Mouse (Mus musculus): ENCODE data around the gene 9430097D07Rik. TPM values are rescaled to one million over a fixed set of nuclear protein-coding genes. Genes with fewer than 3 reads are reported as not detected.
A peak's percentile ranks its signal among the peaks of the same experiment; 100 is the strongest.

9430097D07Rik gene
- polyA plus RNA-seq, 1 experiment from 2014 or later = 0.99 TPM

- 75% methylated on average over 7 of the region's 7 CpGs for WGBS
- H3K4me1 ChIP-seq = peaks cover 29% of the 10 kb centered on the region
- ATAC-seq (ENCODE audit: low FRiP score) = no peak
- no peaks in the 10 kb centered on the region for H3K9me3 ChIP-seq (replicated peaks)
- H3K36me3 ChIP-seq = no peaks in the 10 kb centered on the region
- H3K9ac ChIP-seq (replicated peaks) = no peak overlapping the region
- H3K27me3 ChIP-seq (replicated peaks) = no peaks in the 10 kb centered on the region
- H3K4me3 ChIP-seq (replicated peaks) = no peak overlapping the region
- no peak overlapping the region for H3K27ac ChIP-seq (replicated peaks)
- H3K4me2 ChIP-seq = no peak overlapping the region
Observed at GRCm38 (mm10) chr2:32553592-32554148, 21.8 kb downstream of the 9430097D07Rik start.

GRCm38 (mm10) chr2:32551236-32551635 lies 24.2 kb downstream of the 9430097D07Rik start:
- 85% methylated on average over 5 of the region's 5 CpGs for WGBS
- Histone ChIP-seq H3K27me3 (replicated peaks) (no peaks in the 10 kb centered on the region), H3K4me3 (replicated peaks) (no peak overlapping the region), H3K4me1 (peaks cover 15% of the 10 kb centered on the region), H3K27ac (replicated peaks) (no peak overlapping the region), H3K9ac (replicated peaks) (no peak overlapping the region), H3K9me3 (replicated peaks) (no peaks in the 10 kb centered on the region), H3K4me2 (no peak overlapping the region), H3K36me3 (no peaks in the 10 kb centered on the region)
- no peak for ATAC-seq (ENCODE audit: low FRiP score)

- H3K4me2 ChIP-seq = no peak overlapping the region
- WGBS = 64% methylated on average over 6 of the region's 6 CpGs
- no peaks in the 10 kb centered on the region for H3K27me3 ChIP-seq (replicated peaks)
- ATAC-seq (ENCODE audit: low FRiP score) = no peak
- H3K9me3 ChIP-seq (replicated peaks) = no peaks in the 10 kb centered on the region
- H3K4me3 ChIP-seq (replicated peaks) = no peak overlapping the region
- no peak overlapping the region for H3K27ac ChIP-seq (replicated peaks)
- H3K36me3 ChIP-seq = no peaks in the 10 kb centered on the region
- no peak overlapping the region for H3K9ac ChIP-seq (replicated peaks)
- H3K4me1 ChIP-seq = peaks cover 7% of the 10 kb centered on the region; the same call in 1 of the 2 replicates
Observed at GRCm38 (mm10) chr2:32549764-32550163, 25.7 kb downstream of the 9430097D07Rik start.

GRCm38 (mm10) chr2:32549171-32549570 lies 26.3 kb downstream of the 9430097D07Rik start:
- Histone ChIP-seq H3K4me2 (no peak overlapping the region), H3K36me3 (no peaks in the 10 kb centered on the region), H3K9ac (replicated peaks) (no peak overlapping the region), H3K4me1 (peaks cover 7% of the 10 kb centered on the region; the same call in 1 of the 2 replicates), H3K27me3 (replicated peaks) (no peaks in the 10 kb centered on the region), H3K27ac (replicated peaks) (no peak overlapping the region), H3K9me3 (replicated peaks) (no peaks in the 10 kb centered on the region), H3K4me3 (replicated peaks) (no peak overlapping the region)
- no peak for ATAC-seq (ENCODE audit: low FRiP score)
- 91% methylated on average over 9 of the region's 9 CpGs for WGBS

GRCm38 (mm10) chr2:32547964-32548739 lies 27.3 kb downstream of the 9430097D07Rik start:
- no peak for ATAC-seq (ENCODE audit: low FRiP score)
- no peaks in the 10 kb centered on the region for H3K9me3 ChIP-seq (replicated peaks)
- H3K4me3 ChIP-seq (replicated peaks) = no peak overlapping the region
- 95% methylated on average over 7 of the region's 7 CpGs for WGBS
- no peak overlapping the region for H3K27ac ChIP-seq (replicated peaks)
- no peak overlapping the region for H3K9ac ChIP-seq (replicated peaks)
- peaks cover 11% of the 10 kb centered on the region for H3K4me1 ChIP-seq
- no peaks in the 10 kb centered on the region for H3K27me3 ChIP-seq (replicated peaks)
- H3K36me3 ChIP-seq = no peaks in the 10 kb centered on the region
- H3K4me2 ChIP-seq = no peak overlapping the region

- ATAC-seq (ENCODE audit: low FRiP score) = no peak
- H3K4me1 ChIP-seq = peaks cover 18% of the 10 kb centered on the region
- H3K27ac ChIP-seq (replicated peaks) = no peak overlapping the region
- no peak overlapping the region for H3K4me2 ChIP-seq
- H3K4me3 ChIP-seq (replicated peaks) = no peak overlapping the region
- H3K9me3 ChIP-seq (replicated peaks) = no peaks in the 10 kb centered on the region
- WGBS = 89% methylated on average over 5 of the region's 5 CpGs
- no peak overlapping the region for H3K9ac ChIP-seq (replicated peaks)
- H3K36me3 ChIP-seq = no peaks in the 10 kb centered on the region
- H3K27me3 ChIP-seq (replicated peaks) = no peaks in the 10 kb centered on the region
Observed at GRCm38 (mm10) chr2:32547380-32547779, 28.1 kb downstream of the 9430097D07Rik start.

GRCm38 (mm10) chr2:32546951-32547350 lies 28.5 kb downstream of the 9430097D07Rik start:
- Histone ChIP-seq H3K9ac (replicated peaks) (no peak overlapping the region), H3K36me3 (no peaks in the 10 kb centered on the region), H3K27ac (replicated peaks) (no peak overlapping the region), H3K9me3 (replicated peaks) (no peaks in the 10 kb centered on the region), H3K27me3 (replicated peaks) (no peaks in the 10 kb centered on the region), H3K4me3 (replicated peaks) (no peak overlapping the region), H3K4me1 (peaks cover 21% of the 10 kb centered on the region), H3K4me2 (no peak overlapping the region)
- no peak for ATAC-seq (ENCODE audit: low FRiP score)
- 84% methylated on average over 1 of the region's 1 CpGs for WGBS

- Histone ChIP-seq H3K27ac (replicated peaks) (no peak overlapping the region), H3K9ac (replicated peaks) (no peak overlapping the region), H3K4me3 (replicated peaks) (no peak overlapping the region), H3K4me1 (peaks cover 50% of the 10 kb centered on the region), H3K4me2 (no peak overlapping the region), H3K9me3 (replicated peaks) (no peaks in the 10 kb centered on the region), H3K36me3 (no peaks in the 10 kb centered on the region), H3K27me3 (replicated peaks) (no peaks in the 10 kb centered on the region)
- 74% methylated on average over 3 of the region's 3 CpGs for WGBS
- ATAC-seq (ENCODE audit: low FRiP score) = no peak
Observed at GRCm38 (mm10) chr2:32543031-32543449, 32.4 kb downstream of the 9430097D07Rik start.

GRCm38 (mm10) chr2:32541986-32542573 lies 33.4 kb downstream of the 9430097D07Rik start:
- H3K9me3 ChIP-seq (replicated peaks) = no peaks in the 10 kb centered on the region
- H3K27me3 ChIP-seq (replicated peaks) = no peaks in the 10 kb centered on the region
- no peak overlapping the region for H3K27ac ChIP-seq (replicated peaks)
- no peak for ATAC-seq (ENCODE audit: low FRiP score)
- no peak overlapping the region for H3K4me2 ChIP-seq
- H3K36me3 ChIP-seq = no peaks in the 10 kb centered on the region
- no peak overlapping the region for H3K4me3 ChIP-seq (replicated peaks)
- no peak overlapping the region for H3K9ac ChIP-seq (replicated peaks)
- WGBS = 93% methylated on average over 4 of the region's 4 CpGs
- peaks cover 60% of the 10 kb centered on the region for H3K4me1 ChIP-seq

GRCm38 (mm10) chr2:32541333-32541908 lies 34.1 kb downstream of the 9430097D07Rik start:
- H3K4me2 ChIP-seq = no peak overlapping the region
- ATAC-seq (ENCODE audit: low FRiP score) = no peak
- H3K9ac ChIP-seq (replicated peaks) = no peak overlapping the region
- H3K27me3 ChIP-seq (replicated peaks) = no peaks in the 10 kb centered on the region
- H3K4me3 ChIP-seq (replicated peaks) = no peak overlapping the region
- H3K9me3 ChIP-seq (replicated peaks) = no peaks in the 10 kb centered on the region
- H3K27ac ChIP-seq (replicated peaks) = no peak overlapping the region
- H3K4me1 ChIP-seq = peaks cover 66% of the 10 kb centered on the region
- no peaks in the 10 kb centered on the region for H3K36me3 ChIP-seq
- 96% methylated on average over 2 of the region's 2 CpGs for WGBS

- H3K36me3 ChIP-seq = no peaks in the 10 kb centered on the region
- peak overlapping the region; percentile 74; the same call in 1 of the 2 replicates for H3K4me2 ChIP-seq
- H3K9me3 ChIP-seq (replicated peaks) = no peaks in the 10 kb centered on the region
- H3K4me3 ChIP-seq (replicated peaks) = no peak overlapping the region
- no peaks in the 10 kb centered on the region for H3K27me3 ChIP-seq (replicated peaks)
- no peak for ATAC-seq (ENCODE audit: low FRiP score)
- peaks cover 73% of the 10 kb centered on the region for H3K4me1 ChIP-seq
- H3K9ac ChIP-seq (replicated peaks) = no peak overlapping the region
- no peak overlapping the region for H3K27ac ChIP-seq (replicated peaks)
- WGBS = 82% methylated on average over 14 of the region's 14 CpGs
Observed at GRCm38 (mm10) chr2:32539452-32539981, 36.0 kb downstream of the 9430097D07Rik start.

Data from neural tube, embryonic 15.5 days (tissue).